Mouse (Mus musculus): ENCODE results near the gene Astl. TPM values are rescaled to one million over a fixed set of nuclear protein-coding genes. Genes with fewer than 3 reads are reported as not detected.

Astl gene
- total and polyA plus RNA-seq, 3 experiments = not detected

- H3K79me2 ChIP-seq (ENCODE audit: control insufficient read depth, insufficient read depth, low read length, poor library complexity) = no peaks in the 10 kb centered on the region
- H3K27ac ChIP-seq (ENCODE audit: control insufficient read depth, low read depth, low read length) = no peak overlapping the region
- H3K9ac ChIP-seq (ENCODE audit: control insufficient read depth, low read depth, low read length, poor library complexity, severe bottlenecking) = no peak overlapping the region
- peaks cover 0 to 1% of the 10 kb centered on the region in 2 experiments; a peak in 1 of 4 replicates for H3K27me3 ChIP-seq (ENCODE audit: control insufficient read depth in 1 of 2, insufficient read depth in 2 of 2, low read length in 2 of 2)
- no peak overlapping the region for H3K4me3 ChIP-seq (ENCODE audit: control insufficient read depth in 1 of 2, insufficient read depth in 1 of 2, low read depth in 2 of 2, low read length in 2 of 2)
- no peaks in the 10 kb centered on the region for H3K4me1 ChIP-seq (ENCODE audit: control insufficient read depth in 1 of 2, insufficient read depth in 2 of 2, low read length in 2 of 2)
- H3K36me3 ChIP-seq (ENCODE audit: control insufficient read depth in 1 of 2, insufficient read depth in 2 of 2, low read length in 2 of 2) = no peaks in the 10 kb centered on the region
- no peaks in the 10 kb centered on the region for H3K9me3 ChIP-seq (replicated peaks; ENCODE audit: insufficient read depth, low read length)
- peak; percentile 34 for DNase-seq (ENCODE audit: low read depth, low spot score)
- TF ChIP-seq POLR2A (IDR thresholded peaks at IDR 0.05; ENCODE audit: control insufficient read depth in 1 of 2, insufficient read depth in 1 of 2, low read depth in 1 of 2, low read length in 2 of 2, poor library complexity in 1 of 2) = no peak
- peak; percentile 39 to 63 (median 43) for TF ChIP-seq CTCF (IDR thresholded peaks at IDR 0.05 in 2 of 3, conservative IDR thresholded peaks at IDR 0.05 in 1 of 3; ENCODE audit: control insufficient read depth in 1 of 3, insufficient read depth in 1 of 3, low read depth in 2 of 3, low read length in 3 of 3, poor library complexity in 1 of 3, severe bottlenecking in 1 of 3)
- TF ChIP-seq SMC3 (IDR thresholded peaks at IDR 0.05; ENCODE audit: low read depth, low read length) = peak; percentile 35
These were observed 37.4 kb downstream of the Astl start for GRCm38 (mm10) chr2:127375759-127376341.

GRCm38 (mm10) chr2:127376423-127377051 lies 38.1 kb downstream of the Astl start:
- TF ChIP-seq TAL1 (IDR thresholded peaks at IDR 0.05; ENCODE audit: low read length) (no peak), CTCF (IDR thresholded peaks at IDR 0.05 in 2 of 3, conservative IDR thresholded peaks at IDR 0.05 in 1 of 3; ENCODE audit: control insufficient read depth in 1 of 3, insufficient read depth in 1 of 3, low read depth in 2 of 3, low read length in 3 of 3, poor library complexity in 1 of 3, severe bottlenecking in 1 of 3) (no peak), POLR2AphosphoS2 (IDR thresholded peaks at IDR 0.05; ENCODE audit: low read length) (no peak), SMC3 (IDR thresholded peaks at IDR 0.05; ENCODE audit: low read depth, low read length) (no peak), KAT2A (conservative IDR thresholded peaks at IDR 0.05; ENCODE audit: low read depth, low read length) (no peak), BHLHE40 (IDR thresholded peaks at IDR 0.05; ENCODE audit: borderline replicate concordance, low read depth, low read length) (no peak), POLR2AphosphoS5 (IDR thresholded peaks at IDR 0.05; ENCODE audit: borderline replicate concordance, low read depth, low read length) (no peak), MAFK (IDR thresholded peaks at IDR 0.05; ENCODE audit: borderline replicate concordance, low read depth, low read length) (no peak), GABPA (IDR thresholded peaks at IDR 0.05; ENCODE audit: low read depth, low read length) (no peak), MXI1 (IDR thresholded peaks at IDR 0.05; ENCODE audit: low read depth, low read length) (no peak), HCFC1 (IDR thresholded peaks at IDR 0.05; ENCODE audit: low read depth, low read length) (no peak), SIN3A (IDR thresholded peaks at IDR 0.05; ENCODE audit: low read length) (no peak)
- peaks cover 0 to 1% of the 10 kb centered on the region in 2 experiments; a peak in 1 of 4 replicates for H3K27me3 ChIP-seq (ENCODE audit: control insufficient read depth in 1 of 2, insufficient read depth in 2 of 2, low read length in 2 of 2)
- no peaks in the 10 kb centered on the region for H3K4me1 ChIP-seq (ENCODE audit: control insufficient read depth in 1 of 2, insufficient read depth in 2 of 2, low read length in 2 of 2)
- no peaks in the 10 kb centered on the region for H3K79me2 ChIP-seq (ENCODE audit: control insufficient read depth, insufficient read depth, low read length, poor library complexity)
- H3K9ac ChIP-seq (ENCODE audit: control insufficient read depth, low read depth, low read length, poor library complexity, severe bottlenecking) = no peak overlapping the region
- no peak for DNase-seq (ENCODE audit: low read depth, low spot score)
- no peak overlapping the region for H3K4me3 ChIP-seq (ENCODE audit: control insufficient read depth in 1 of 2, insufficient read depth in 1 of 2, low read depth in 2 of 2, low read length in 2 of 2)
- H3K9me3 ChIP-seq (replicated peaks; ENCODE audit: insufficient read depth, low read length) = no peaks in the 10 kb centered on the region
- no peak overlapping the region for H3K27ac ChIP-seq (ENCODE audit: control insufficient read depth, low read depth, low read length)
- H3K36me3 ChIP-seq (ENCODE audit: control insufficient read depth in 1 of 2, insufficient read depth in 2 of 2, low read length in 2 of 2) = no peaks in the 10 kb centered on the region
